Mouse (Mus musculus) retina, postnatal 7 days (tissue): ENCODE measurements around the gene Hibadh.

Source experiments
- DNase-seq: peaks from one replicate; pipeline ENCODE4 v3.0.0-alpha.2; 2012; ENCODE audit warnings: low read depth, low spot score

Hibadh gene

DNA sequence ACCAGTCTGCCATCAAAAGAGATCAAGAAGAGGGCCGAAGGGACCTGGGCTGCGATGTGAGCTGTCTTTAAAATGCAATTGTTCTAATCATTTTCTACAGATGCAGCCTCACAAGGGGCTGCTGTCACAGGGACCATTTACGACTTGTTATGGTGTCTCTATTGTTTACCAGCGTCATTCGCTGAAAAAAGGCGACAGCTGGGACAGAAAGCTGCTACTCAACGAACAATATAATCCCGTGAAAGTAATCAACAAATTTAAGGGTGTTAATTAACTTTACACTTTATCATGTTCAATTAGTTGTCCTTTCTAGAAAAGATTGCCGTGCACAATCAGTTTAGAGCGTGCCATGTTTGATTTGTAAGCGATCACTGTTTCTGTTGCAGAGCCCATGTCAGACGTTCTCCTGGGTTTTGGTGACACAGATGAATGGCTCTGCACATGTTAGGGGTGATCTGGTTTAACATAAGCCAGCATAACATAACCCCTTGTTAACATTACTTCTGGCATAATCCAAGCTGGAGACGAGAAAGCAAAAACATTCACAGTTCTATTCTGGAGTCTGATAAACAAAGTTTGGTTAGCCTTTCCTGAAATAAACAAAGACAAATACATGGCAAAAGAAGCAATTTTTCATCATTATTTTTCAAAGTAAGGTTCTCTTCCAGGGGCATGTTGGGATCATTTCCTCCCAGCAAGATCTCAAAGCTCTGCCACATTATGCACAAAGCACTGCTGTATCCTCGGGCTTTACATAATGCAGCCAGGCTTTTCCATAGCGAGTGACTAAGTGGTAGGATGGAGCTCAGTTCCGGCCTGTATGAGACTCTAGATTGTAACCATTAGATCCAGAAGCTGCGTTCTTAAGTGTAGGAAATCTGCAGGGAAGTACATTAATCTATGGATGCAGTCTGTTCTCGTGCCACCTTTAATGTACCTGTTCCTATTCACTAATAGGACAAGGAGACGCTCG is 72.6 kb downstream of the Hibadh start:
- DNase-seq: no peak

DNA sequence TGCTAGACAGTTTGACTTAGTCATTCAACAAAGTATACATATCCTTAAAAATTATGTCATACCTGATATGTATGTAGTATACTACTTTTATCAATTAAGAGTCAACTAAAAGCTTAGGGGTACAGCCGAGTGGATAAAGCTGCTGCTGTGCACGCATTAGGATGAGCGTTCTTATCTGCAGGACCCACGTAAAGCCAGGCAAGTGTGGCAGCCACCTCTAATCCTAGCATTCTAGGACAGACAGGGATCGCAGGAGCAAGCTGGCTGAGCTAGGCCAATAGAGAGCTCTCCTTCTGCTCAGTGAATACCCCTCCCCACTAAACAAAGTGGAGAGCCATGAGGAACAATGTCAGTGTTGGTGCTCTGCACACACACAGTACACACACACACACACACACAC is 75.0 kb downstream of the Hibadh start:
- DNase-seq: no peak

DNA sequence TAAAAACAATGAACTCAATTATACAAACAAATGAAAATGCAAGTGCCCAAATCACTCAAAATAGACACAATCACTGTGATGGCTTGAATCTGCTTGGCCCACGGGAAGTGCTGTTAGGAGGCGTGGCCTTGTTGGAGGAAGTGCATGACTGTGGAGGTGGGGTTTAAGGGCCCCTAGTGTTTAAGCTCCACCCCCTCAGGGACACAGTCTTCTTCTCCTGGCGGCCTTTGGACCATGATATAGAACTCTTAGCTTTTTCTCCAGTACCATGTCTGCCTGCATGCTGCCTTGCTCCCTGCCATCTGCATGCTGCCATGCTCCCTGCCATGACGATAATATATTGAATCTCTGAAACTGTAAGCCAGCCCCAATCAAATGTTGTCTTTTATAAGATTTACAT is 77.2 kb downstream of the Hibadh start:
- DNase-seq: no peak

GRCm38 (mm10) chr6:52559041-52559440 is 81.1 kb downstream of the Hibadh start:
- no peak for DNase-seq

- DNase-seq: no peak
Measured at GRCm38 (mm10) chr6:52544376-52544775, 95.8 kb downstream of the Hibadh start.

DNA sequence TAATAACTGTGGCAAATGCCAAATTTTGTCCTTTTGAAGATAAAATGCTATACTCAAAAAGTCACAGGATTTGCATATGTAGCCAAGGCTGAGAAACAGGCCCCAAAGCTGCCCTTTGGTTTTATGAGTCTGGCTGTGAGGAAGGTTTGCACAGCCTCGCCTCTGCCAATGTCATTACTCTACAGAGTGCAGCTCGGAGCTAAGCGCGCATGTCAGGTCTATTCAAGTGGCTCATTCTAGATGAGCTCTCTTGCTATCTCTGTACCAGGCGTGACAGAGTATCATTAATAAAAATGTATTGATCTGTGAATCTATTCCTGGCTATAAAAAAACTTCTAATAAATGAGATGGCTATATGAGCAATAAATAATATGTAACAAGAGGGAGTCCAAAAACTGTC is 97.7 kb downstream of the Hibadh start:
- no peak for DNase-seq

- no peak for DNase-seq
Measured at GRCm38 (mm10) chr6:52539911-52540310, 100.3 kb downstream of the Hibadh start.

- no peak for DNase-seq
Measured at GRCm38 (mm10) chr6:52535072-52535704, 105.0 kb downstream of the Hibadh start.

- no peak for DNase-seq
Measured at GRCm38 (mm10) chr6:52532144-52532492, 108.1 kb downstream of the Hibadh start.

- DNase-seq: no peak
Measured at GRCm38 (mm10) chr6:52531366-52532143, 108.6 kb downstream of the Hibadh start.

- DNase-seq: no peak
Measured at GRCm38 (mm10) chr6:52530861-52531260, 109.3 kb downstream of the Hibadh start.

DNA sequence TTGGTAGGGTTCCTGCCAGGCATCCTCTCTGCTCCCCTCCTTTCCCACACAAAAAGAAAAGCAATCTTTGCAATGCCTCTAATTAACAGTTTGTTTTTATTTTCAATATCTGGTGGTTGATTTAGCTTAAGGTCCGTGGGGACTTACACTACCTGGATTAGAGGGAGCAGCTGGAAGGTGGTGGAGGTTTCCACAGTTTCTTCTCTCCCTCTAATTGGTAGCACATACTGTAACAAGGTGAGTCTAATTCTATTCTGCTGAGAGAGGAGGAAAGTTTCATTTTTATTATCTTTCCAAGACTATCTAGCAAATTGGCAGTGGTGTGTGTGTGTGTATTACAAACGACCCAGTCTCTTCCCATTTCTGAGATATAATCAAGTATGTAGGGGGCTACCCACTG is 116.0 kb downstream of the Hibadh start:
- no peak for DNase-seq

DNA sequence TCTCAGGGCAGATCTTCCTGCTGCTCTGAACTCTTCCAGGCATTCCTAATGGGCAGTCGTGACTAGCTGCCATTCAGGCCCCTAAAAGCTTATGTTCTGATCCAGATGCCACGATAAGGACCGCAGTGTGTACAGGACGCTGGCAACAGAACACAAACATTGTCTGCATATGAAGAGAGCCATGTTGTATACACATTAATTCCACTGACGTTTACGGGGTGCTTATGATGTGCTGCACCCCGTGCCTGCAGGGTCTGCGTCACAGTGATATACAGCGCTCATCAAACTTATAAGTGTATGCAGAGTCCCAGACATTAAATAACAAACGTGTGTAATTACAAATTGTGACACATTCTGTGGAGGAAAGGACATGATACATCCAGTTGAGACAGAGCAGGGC is 121.5 kb downstream of the Hibadh start:
- DNase-seq: no peak

DNA sequence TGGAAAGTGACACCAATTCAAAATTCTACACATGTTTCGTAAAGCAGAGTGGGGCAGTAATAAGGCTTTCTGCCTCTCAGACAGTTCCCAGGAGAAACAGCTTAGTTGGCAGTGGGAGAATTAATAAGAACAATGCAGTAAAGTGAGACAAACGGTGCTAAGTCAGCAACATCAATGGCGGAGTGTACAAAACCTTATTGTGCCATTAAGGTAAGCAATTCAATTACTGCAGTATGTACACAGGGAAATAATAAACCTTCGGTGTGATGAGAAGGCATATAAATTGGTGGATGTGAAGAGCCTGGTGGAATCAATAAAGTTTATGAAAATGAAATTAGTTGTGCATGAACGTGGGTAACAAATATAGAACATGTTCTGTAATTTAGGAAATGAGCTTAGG is 122.9 kb downstream of the Hibadh start:
- DNase-seq: no peak

- no peak for DNase-seq
Measured at GRCm38 (mm10) chr6:52513876-52514405, 126.2 kb downstream of the Hibadh start.

DNA sequence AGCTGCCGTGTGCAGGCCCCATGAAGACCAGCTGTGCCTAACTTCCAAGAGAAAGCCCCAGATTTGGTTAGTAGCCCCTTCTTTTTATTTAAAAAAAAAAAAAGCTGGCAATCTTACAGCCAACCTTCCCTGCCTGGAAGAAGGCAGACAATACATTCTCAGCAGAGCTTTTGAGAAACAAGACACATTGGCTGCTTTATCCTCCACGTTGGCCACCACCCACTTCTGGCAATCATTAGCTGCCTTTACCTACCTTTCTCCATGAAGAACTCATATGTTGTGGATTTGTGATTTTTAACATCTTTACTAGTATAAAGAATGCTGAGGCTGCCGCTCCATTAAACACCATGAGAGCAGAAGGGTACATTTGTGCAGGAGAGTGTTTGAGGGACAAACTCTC is 131.4 kb downstream of the Hibadh start:
- no peak for DNase-seq

GRCm38 (mm10) chr6:52507946-52508345 is 132.2 kb downstream of the Hibadh start:
- DNase-seq: no peak

GRCm38 (mm10) chr6:52507171-52507570 is 133.0 kb downstream of the Hibadh start:
- no peak for DNase-seq

GRCm38 (mm10) chr6:52505777-52506755 is 134.1 kb downstream of the Hibadh start:
- no peak for DNase-seq

DNA sequence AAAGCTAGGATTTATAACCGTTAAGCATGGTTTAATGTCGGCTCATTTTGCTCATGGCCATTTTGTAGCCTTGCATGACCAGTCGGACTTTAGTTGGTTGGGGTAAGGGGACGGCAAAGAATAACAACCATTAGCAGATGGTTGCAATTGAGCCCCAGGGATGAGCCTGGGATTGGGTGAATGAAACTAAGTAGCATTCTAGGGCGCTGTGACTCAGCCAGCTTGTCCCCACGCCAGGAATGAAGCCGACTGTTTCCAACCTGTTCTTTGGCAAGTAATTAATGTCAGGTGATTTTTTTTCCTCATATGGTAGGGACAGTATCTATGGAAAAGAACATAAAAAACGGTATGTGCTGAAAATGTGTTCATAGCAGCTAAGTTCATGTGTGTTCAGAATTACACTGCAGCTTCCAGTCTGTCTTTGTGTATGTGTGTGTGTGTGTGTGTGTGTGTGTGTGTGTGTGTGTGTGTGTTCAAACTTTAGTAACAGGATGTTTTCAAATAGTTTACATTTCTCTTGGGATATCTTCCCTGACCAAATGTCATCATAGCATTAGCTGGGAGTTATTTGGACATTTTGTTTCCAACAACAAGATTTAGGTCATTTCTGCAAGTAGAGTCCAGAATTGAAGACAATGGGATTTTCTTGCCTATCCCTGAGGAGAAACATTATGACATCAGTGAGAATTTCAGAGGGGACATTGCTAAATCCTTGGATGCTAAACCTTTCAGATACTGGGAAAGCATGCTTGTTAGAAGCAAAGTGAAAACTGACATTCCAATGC is 135.3 kb downstream of the Hibadh start:
- DNase-seq: no peak
